Mouse (Mus musculus) inflammation-experienced regulatory T-cells, adult 6 months (primary cell): ENCODE results near the gene Adam15. TPM values are rescaled to one million over a fixed set of nuclear protein-coding genes. Genes with fewer than 3 reads are reported as not detected.

Source experiments
- ATAC-seq: one replicate; pipeline ENCODE4 v1.8.0; 2017
- polyA plus RNA-seq, 3 experiments: library from polyadenylated mRNA; unstranded; fragments of 100-300 nt; shearing (Covaris generic); gene quantifications; one replicate each; pipeline ENCODE4 v1.2.1; 2017

The Adam15 gene
- polyA plus RNA-seq, 3 experiments from 2014 or later: 6.8 to 11.1 (median 10.8) TPM

DNA sequence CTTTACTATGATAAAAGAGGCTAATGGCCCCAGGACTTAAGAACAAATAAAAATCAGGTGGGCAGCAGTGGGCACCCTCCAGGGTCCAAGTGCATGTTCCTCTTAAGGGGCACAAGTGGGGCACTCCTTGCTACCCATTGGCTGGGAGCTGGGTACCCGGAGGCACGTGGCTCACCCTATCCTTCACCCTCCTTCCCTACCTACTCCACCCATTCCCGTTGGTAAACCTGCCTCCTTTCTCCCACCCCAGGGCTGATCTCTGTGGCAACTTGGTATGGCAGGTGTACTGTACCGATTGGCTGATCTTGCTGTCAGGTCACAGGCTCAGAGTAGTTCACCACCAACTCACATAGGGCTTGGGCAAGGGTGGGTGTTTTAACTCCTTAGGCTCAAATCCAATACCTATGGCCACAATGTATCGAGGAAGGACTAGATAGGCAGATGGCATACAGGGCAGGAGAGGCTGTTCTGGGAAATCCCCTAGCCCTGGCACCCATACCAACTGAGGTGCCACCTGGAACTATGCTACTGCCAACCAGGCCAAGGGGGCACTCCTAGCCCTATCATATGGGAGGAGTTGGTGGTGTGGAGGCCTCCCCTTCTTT lies 34.0 kb upstream of the Adam15 start:
- no peak for ATAC-seq

DNA sequence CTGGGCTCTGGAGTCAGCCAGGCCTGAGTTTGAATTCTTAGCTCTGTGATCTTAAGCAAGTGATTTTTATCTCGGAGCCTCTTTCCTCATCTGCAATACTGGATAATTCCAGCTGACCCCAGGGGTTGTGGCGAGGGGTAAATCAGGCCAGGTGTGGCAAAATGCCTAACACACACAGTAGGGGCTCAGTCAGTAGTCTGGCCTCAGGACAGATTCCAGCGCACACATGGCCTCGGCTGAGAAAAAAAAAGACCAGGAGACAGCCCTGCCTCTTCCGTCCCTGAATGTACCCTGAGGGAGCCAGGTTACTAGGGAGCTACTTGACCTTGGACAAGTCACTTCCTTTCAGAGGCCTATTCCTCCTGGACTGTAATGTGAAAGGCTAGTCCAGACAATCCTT lies 33.2 kb upstream of the Adam15 start:
- no peak for ATAC-seq

DNA sequence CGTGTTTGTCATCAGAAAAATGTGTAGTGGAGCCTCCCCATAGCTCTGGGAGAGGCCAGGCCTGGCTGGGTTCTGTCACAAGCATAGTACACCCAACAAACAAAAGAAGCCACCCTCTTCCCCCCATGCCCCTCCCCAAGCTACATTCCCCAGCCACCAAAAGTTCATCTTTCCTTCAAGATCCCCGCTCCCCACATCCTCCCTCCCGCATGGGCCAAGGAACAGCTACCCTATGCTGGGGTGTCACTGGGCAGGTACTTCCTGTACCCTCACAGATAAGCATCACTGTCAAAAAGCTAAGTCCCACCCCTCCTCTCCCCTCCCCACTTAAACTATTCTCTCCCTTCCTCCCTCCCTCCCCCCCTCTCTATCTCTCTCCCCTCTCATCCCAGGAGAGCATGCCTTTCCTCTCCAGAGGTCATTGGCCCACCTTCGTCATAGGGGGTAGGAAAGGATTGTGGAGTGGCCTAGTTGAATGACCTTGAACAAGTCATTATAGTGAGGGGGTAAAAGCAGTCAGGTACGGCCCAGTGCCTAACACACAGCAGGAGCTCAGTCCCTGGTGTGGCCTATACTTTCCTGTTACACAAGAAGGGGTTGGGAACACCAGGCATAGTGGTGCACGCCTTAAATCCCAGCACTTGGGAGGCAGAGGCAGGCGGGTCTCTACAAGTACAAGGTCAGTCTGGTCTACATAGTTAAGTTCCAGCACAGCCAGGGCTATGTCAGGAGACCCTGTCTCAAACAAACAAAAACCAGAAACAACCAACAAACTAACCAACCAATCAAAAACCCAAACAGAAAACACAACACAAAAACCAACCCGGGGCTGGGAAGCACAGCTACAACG lies 32.5 kb upstream of the Adam15 start:
- ATAC-seq: peak; percentile 57

DNA sequence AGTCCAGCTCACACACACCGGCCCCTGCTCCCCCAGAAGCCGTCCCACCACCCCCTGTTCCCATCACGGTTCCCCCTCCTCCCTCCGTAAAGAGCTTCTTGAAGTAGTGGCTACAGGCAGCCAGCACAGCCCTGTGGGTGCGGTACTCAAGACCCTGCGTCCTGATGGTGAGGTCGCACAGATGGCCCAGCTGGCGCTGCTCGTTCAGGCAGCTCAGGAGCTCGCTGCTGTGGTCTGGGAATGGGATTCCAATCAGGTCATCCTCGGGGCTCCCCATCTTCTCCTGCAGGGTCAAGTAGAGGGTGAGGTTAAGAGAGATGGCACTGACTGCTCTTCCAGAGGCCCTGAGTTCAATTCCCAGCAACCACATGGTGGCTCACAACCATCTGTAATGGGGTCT lies 31.4 kb upstream of the Adam15 start:
- ATAC-seq: no peak

DNA sequence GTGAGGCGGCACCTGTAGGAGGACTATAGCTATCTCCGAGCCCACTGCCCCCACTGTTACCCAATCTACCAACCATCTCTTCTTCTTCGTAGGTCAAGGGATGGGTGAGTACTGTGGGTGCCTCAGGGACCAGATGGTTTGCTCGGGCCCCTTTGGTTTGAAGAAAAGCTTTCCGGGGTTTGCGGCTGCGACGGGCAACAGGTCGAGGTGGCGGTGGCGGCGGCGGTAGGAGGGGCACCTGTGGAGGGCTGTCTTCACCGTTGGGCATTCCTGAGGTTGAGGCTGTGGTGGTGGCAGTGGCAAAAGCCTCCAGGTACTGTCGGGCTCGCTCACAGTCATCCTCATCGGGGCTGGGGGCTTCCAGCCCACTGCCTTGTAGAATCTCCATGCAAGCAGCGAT lies 30.9 kb upstream of the Adam15 start:
- ATAC-seq: no peak

DNA sequence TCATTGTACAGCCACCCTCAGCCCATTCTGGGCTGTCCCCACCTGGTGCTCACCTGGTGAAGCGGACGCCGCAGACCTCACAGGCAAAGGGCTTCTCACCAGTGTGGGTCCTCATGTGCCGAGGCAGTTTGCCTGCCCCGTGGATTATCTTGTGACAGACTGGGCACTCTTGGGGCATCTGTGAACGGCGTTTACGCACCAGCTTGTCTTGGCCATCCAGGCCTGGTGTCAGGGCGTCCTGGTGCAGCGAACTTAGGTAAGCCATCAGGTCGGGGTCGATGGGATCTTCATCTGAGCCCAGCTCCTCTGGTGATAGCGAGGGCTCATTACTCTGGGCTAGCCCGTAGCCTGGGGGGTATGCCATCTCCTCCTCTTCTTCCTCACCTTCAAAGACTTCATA lies 30.5 kb upstream of the Adam15 start:
- no peak for ATAC-seq

DNA sequence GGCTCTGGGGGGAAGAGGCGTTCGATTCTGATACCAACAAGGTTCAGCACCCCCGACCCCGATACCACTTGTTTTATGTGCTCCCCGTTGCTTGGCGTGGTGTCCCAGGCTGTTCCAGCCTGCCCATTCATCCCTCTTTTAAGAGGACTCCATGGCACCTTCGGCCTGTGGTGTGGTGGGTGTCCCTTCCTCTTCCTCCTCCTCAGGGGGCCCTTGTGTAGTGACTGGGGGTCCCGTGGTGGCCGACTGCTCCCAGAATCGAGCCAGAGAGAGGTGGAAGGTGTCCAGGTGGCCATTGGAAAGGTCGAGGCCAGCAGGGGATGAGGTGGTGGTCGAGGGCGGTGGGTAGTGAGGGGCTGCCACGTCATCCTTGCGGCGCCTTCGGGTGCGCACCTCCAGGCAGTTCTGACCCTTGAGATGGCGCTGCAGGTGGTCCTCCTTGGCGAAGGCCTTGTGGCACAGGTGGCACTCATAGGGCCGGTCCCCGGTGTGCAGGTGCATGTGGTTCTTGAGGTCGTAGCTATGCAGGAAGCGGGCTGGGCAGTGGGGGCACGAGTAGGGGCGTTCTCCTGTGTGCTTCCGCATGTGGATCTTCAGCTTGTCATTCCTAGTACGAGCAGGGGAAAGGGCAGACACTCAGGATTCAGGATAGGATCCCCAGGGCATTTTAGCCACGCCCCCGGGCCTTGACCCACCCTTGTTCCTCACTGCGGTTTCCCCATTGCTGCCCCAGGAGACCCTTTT lies 29.8 kb upstream of the Adam15 start:
- no peak for ATAC-seq

DNA sequence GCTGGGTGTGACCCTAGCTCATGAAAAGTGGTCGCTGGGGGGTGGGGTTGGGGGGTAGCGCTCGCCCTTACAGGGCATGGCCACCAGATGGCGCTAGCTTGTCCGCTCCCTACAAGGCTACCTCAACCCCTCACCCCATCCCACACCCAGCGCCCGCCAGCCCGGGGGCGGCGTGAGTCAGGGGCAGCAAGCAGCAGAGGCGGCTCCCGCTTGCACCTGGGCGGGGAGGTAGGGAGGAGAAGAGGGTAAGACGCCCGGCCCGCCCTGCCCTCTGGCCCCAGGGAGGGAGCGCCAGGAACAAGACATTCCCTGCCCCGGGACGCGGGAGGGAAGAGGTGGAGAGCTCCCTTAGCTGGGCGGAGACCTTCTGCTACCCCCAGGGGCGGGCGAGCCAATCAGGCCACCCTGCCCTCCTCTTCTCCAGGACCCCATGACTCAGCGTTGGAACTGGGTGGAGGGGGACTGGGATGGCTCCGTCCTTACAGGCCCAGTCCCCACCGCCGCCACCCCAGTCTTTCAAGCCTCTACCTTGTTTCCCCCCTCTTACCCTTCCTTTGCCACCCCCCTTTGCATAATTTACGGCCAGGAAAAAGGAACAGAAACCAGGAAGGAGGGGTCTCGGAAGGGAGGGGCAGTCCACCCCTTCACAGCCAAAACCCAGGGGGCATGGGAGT lies 28.7 kb upstream of the Adam15 start:
- peak; percentile 36 for ATAC-seq

DNA sequence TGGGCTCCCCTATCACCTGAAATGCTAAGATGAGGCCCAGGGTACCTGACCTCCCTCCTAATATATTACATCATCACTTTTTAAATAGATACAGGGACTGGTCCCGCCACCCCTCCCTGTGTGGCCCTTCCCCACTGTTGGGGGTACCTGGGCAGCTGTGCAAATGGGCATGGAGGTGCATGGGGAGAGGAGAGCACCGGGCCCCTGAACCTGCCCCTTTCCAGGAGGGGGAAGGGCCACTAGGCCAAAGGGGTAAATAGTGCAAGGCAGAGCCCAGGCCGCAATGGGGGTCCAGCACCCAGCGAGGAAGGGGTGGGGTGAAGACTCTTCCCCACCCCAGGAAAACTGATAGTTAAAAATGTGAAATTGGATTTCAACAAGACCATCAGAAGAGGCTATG lies 28.0 kb upstream of the Adam15 start:
- no peak for ATAC-seq

DNA sequence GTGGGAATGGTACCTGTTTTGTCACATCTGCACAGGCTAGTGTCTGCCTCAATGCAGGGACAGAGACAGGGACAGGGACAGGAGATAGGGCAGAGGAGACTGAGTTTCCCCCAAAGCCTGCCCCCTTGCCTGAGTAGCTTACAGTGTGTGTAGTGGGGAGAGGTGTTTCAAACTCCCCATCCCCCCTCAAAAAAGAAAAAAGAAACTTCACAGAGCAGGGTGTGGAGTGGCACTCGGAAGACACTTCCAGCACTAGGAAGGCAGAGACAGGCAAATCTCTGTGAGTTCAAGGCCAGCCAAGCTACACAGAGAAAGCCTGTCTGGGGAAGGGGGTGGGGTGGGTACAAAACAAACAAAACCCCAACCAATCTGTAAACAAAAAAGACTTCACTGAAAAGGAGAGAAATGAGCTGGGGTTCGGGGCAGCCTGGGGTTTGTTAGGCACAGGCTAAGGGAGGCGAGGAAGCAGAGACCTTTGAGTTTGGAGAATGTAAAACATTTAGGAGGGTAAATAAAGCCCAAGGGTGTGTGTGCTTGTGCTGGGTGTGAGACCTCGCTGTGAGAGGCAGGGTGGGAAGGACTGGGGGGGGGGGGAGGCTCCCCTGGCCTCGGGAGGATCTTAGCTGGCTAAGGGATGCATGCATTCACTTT lies 23.9 kb upstream of the Adam15 start:
- no peak for ATAC-seq

DNA sequence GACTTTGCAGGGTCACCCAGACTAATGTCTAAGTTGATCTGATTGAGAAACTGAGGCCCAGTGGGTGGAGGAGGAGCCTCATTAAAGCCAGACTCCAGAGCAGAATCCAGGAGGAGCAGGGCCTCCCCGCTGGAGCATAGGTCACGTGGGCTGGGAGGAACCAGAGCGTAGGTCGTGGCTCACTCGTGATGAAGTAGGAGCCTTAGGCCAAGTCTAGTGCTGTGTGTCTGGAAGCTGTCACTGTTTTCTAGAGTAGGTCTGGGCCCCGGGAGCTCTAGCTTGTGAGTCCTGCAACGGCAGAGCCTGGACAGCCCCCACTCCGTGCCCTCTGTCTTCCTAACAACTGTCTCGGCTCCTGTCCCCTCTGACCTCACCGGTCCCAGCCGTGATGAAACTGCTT lies 17.5 kb upstream of the Adam15 start:
- no peak for ATAC-seq

DNA sequence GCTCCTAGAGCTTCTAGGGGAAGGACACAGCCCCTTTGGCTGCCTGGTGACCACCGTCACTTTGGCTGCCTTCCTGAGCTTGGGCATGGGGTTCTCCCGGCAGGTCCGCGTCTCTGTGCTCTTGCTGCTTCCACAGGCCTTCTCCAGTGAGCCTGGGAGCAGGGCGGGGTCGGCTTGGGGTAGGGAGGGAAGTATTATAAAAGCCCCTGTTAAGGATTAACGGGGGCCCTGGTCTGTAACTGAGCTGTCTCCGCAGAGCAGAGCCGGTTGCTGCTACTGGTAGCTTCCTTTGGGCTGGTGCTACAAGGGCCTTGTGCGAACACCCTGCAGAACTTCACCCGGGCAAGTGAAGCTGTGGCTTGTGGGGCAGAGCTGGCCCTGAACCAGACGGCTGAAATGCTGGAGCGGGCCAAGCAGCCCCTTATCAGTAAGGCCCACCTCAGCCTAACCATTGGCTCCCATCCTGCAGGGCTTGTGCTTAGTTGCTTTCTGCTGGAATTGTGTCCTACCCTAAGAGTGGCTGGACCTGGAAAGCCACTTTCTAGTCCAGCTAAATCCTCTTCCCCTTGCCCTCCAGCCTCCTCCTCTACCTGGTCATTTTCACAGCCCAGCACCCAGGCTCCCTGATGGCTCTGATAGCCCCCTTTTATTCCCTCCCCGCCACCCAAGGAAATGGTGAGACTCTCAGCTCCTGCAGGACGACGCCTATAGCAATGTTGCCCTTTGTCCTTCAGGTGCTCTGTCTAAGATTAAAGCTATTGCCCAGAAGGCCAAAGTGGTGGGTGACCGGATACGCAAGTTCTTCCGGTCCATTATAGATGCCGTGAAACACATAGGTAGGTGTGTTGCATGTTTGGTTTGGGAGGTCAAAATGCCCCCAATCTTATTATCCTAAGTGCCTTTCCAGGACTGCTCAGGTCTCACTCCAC lies 16.0 kb upstream of the Adam15 start:
- ATAC-seq: no peak

DNA sequence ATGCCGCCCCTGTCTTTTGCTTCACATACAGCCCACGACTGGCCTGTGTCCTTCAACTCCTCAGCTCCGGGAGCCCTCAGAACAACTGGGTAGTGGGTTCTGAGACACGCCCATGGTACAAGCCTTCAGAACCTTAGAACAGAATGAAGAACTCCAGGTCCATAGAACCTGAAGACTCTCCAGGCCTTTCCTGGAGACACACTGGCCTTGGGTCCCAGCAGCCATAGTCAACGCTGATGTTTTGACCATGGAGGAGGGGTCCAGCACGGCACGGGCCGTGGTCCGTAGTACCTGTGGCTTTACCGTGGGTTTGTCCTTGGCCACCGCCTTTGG lies 15.3 kb upstream of the Adam15 start, which contains the start of gene Dcst1:
Dcst1 (minus strand) TSS at position 101 of the 333 bp plus-strand sequence.
- no peak for ATAC-seq

DNA sequence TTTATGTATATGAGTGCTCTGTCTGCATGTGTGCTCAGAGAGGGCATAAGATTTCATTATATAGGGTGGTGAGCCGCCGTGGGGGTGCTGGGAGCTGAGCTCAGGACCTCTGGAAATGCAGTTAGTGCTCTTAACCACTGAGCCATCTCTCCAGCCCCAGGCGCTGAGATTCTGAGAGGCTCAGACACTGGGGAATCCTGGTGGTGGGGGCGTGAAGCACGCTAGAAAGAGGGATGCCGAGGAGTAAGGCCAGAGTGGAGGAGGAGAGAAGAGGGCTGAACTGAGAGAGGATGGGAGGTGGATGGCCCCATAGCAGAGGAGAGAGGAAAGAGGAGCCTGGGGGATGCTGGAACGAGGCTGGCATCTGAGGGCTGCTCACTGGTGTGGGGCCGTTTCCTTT lies 14.8 kb upstream of the Adam15 start:
- no peak for ATAC-seq

DNA sequence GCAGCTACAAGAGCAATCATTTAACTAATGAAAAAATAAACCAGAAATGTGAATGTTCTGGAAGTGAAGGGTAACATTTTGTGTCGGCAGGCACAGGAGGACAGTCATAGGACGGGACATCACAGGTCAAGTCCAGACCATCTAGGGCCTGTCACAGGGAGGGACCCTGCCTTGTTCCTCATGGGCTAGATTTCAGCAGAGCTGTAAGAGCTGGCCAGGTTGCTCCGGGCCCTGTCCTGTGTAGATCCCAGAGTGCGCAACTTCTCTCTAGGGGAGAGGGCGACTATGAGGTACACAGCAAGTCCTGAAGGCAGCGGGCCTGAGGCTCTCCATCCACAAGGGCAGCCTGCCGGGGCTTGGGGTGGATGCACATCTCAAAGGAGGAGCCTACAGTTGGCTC lies 11.9 kb upstream of the Adam15 start, which contains the start of gene Dcst2:
Dcst2 (plus strand) TSS at position 301 of the 400 bp plus-strand sequence.
- no peak for ATAC-seq

DNA sequence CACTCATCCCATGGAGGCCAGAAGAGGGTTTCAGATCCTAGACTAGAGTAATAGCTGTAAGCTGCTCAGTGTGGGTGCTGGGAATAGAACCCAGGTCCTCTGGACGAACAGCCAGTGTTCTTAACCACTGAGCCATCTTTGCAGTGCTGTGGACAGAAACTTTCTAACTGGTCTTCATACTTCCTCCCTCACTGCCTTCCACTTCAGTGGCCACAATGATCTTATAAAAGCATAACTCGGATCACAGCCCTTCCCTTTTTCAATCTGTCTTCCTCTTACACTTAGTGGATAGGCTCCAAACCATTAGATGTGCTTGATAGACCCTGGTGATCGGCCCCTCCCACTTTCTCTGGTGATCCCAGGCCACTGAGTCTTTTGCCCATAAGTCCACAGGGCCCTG lies 10.4 kb upstream of the Adam15 start:
- ATAC-seq: no peak

DNA sequence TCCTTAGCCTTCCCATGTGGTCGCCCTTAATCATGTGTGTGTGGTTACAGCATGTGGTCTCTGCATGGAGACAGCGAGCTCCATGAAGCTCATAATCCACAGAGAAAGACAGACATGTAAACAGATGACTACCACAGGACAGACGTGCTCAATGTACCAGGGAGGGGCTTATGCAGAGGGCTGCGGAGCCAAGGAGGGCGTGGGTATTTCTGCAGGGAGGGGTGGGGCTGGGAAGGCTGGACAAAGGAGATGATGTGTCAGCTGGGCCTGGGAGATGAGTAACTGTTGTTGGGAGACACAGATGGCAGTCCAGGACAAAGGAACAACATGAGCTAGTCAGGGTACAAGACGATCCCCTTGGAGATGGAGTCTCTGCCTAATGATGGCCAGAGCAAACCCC lies 9.8 kb upstream of the Adam15 start:
- no peak for ATAC-seq

DNA sequence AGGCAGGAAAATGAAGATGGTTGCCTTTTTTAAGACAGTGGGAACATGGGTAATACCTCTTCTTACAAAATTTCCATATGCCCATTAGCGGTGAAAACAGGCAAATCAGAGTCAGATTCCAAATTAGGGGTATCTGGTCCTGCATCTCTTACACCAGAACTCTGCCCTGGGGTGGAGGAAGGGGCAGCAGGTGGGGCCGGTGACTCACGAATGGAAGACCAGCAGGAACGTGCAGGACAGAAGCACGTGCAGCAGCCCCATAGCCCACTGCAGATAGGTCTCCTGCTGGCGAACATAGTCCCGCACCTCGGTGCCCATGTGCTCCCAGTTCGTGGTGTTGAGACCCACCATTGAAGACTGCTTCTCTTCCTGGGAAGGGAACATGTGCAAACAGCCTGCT lies 6.2 kb upstream of the Adam15 start:
- ATAC-seq: no peak

DNA sequence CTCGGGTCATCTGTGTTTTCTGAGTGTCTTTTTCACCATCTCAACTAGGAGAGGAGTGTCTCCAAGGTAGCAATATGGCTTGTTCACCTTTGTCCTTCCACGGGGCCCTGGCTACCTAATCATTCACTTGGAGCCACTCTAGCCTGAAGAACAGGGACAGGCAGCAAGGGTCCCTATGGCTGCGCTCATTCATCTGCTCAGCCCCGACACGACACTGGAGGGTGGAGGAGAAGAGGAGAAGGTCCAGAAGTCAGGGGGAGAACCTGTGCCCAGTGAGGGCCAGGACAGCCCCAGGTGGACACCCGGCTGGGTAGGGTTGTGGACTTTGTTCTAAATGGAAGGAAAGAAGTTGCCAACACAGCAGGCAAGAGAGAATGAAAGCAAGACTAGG lies 5.7 kb upstream of the Adam15 start:
- ATAC-seq: no peak

DNA sequence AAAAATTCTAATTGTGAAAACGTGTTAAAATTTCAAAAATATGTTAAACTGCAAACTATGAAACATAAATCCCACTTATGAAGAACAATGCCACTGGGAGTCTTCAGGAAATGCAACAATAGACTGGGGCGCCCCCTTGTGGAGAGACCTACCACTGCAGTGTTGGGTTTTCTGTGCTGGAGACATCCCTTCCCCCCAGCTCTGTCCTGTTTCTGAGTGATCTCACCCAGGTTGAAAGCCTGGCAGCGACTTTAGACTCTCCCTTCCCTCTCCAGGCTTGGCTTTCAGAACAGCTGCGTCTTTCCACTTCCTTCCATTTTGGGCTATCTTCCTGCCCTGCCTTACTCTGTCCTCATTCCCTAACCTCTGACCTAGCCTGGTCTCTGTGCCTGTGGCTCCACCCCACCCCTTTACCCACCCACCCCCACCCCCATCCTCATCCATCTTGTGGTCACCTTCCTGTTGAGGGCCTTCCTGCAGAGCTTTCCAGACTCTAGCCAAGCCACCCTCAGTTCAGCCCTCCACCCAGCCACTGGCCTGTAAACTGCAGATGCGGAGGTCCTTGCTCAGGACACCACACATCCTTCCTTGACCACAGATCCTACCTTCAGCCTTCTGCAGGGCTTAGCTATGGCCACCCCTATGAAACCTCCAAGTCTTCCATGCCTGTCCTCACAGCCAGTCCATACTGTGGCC lies 5.2 kb upstream of the Adam15 start:
- ATAC-seq: peak; percentile 27

DNA sequence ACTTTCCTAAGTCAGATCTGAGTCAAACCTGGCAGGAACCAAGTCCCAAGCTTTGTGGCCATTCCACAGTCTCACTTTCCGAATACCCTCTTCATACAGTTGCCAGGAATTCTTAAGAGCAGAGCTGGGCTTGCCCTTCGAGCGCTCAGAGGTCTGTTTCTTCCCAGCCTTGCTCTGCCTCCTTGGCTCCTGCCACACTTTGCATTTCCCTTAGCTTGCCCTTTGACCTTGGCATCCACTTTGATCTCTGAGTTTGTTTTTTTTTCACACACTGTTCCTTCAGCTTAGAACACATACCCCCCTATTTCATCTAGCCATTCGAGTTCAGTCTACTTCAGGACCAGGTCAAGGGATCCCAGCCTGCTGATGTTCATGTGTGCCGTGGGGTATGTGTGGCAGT lies 1.5 kb upstream of the Adam15 start:
- ATAC-seq: no peak
